Mouse (Mus musculus) CH12.LX (cell line): Measurements from ENCODE around the gene Srbd1.

Source experiments
- ELF1 ChIP-seq: IDR thresholded peaks from 2 replicates; pipeline ENCODE4 v1.6.1; 2014; ENCODE audit warnings: low read depth, mild to moderate bottlenecking, inconsistent platforms, low read length, improper control_type of control experiment
- EP300 ChIP-seq: IDR thresholded peaks from 2 replicates; pipeline ENCODE4 v1.6.1; 2011; ENCODE audit warnings: low read length, improper control_type of control experiment
- MEF2A ChIP-seq: IDR thresholded peaks from 2 replicates; pipeline ENCODE4 v1.6.1; 2014; ENCODE audit warnings: low read depth, mild to moderate bottlenecking, inconsistent platforms, low read length, improper control_type of control experiment, borderline replicate concordance
- USF2 ChIP-seq: conservative IDR thresholded peaks from 2 replicates; pipeline ENCODE4 v1.6.1; 2011; ENCODE audit warnings: low read depth, low read length, improper control_type of control experiment

GRCm38 (mm10) chr17:86021231-86021630, 123.7 kb downstream of the Srbd1 start:
- TF ChIP-seq MEF2A (no peak), EP300 (no peak), ELF1 (no peak), USF2 (no peak)
